Mouse (Mus musculus): ENCODE measurements around the gene Smndc1. TPM values are rescaled to one million over a fixed set of nuclear protein-coding genes. Genes with fewer than 3 reads are reported as not detected.

Gene Smndc1
- polyA plus RNA-seq, 1 experiment from 2014 or later, result 45.4 TPM

GRCm38 (mm10) chr19:53423341-53423753 is 33.0 kb upstream of the Smndc1 start:
- WGBS, result 36% methylated on average over 18 of the region's 19 CpGs

GRCm38 (mm10) chr19:53422358-53423308 is 32.3 kb upstream of the Smndc1 start:
- no peaks in the 10 kb centered on the region for H3K9me3 ChIP-seq
- 77% methylated on average over 18 of the region's 18 CpGs for WGBS
- peaks cover 9% of the 10 kb centered on the region for H3K4me1 ChIP-seq
- no peaks in the 10 kb centered on the region for H3K36me3 ChIP-seq (replicated peaks)
- H3K4me3 ChIP-seq (replicated peaks), result no peak overlapping the region
- ATAC-seq (ENCODE audit: low FRiP score), result no peak
- H3K27me3 ChIP-seq, result 0 out of 2 replicates have a peak, but pooled peaks cover 11% of the 10 kb centered on the region
- no peak overlapping the region for H3K9ac ChIP-seq
- H3K4me2 ChIP-seq, result no peak overlapping the region
- no peak overlapping the region for H3K27ac ChIP-seq

More at GRCm38 (mm10) chr19:53423341-53423753, 33.0 kb upstream of the Smndc1 start:
- H3K9me3 ChIP-seq, result no peaks in the 10 kb centered on the region
- H3K27ac ChIP-seq, result no peak overlapping the region
- no peak overlapping the region for H3K9ac ChIP-seq
- no peak for ATAC-seq (ENCODE audit: low FRiP score)
- no peak overlapping the region for H3K4me3 ChIP-seq (replicated peaks)
- no peak overlapping the region for H3K4me2 ChIP-seq
- 0 out of 2 replicates have a peak, but pooled peaks cover 11% of the 10 kb centered on the region for H3K27me3 ChIP-seq
- H3K36me3 ChIP-seq (replicated peaks), result no peaks in the 10 kb centered on the region
- H3K4me1 ChIP-seq, result peaks cover 9% of the 10 kb centered on the region

GRCm38 (mm10) chr19:53421583-53422188 is 31.3 kb upstream of the Smndc1 start:
- WGBS, result 4% methylated on average over 6 of the region's 6 CpGs
- peak; percentile 3; the same call in 1 of the 2 replicates for ATAC-seq (ENCODE audit: low FRiP score)
- Histone ChIP-seq H3K9me3 (no peaks in the 10 kb centered on the region), H3K9ac (peak overlapping the region; percentile 43; the same call in 1 of the 2 replicates), H3K27ac (peak overlapping the region; percentile 36; the same call in 1 of the 2 replicates), H3K4me2 (peak overlapping the region; percentile 67), H3K27me3 (0 out of 2 replicates have a peak, but pooled peaks cover 11% of the 10 kb centered on the region), H3K4me1 (peaks cover 9% of the 10 kb centered on the region), H3K36me3 (replicated peaks) (no peaks in the 10 kb centered on the region), H3K4me3 (replicated peaks) (peak overlapping the region; percentile 46)

- 0 out of 2 replicates have a peak, but pooled peaks cover 11% of the 10 kb centered on the region for H3K27me3 ChIP-seq
- H3K4me2 ChIP-seq, result peak overlapping the region; percentile 67
- under 1% methylated on average over 19 of the region's 19 CpGs for WGBS
- peak; percentile 95 for ATAC-seq (ENCODE audit: low FRiP score)
- peak overlapping the region; percentile 46 for H3K4me3 ChIP-seq (replicated peaks)
- H3K4me1 ChIP-seq, result peaks cover 9% of the 10 kb centered on the region
- H3K36me3 ChIP-seq (replicated peaks), result no peaks in the 10 kb centered on the region
- no peaks in the 10 kb centered on the region for H3K9me3 ChIP-seq
- peak overlapping the region; percentile 79 for H3K27ac ChIP-seq
- peak overlapping the region; percentile 43 for H3K9ac ChIP-seq
These were observed 30.7 kb upstream of the Smndc1 start for GRCm38 (mm10) chr19:53420924-53421582.

- Histone ChIP-seq H3K9me3 (no peaks in the 10 kb centered on the region), H3K27me3 (0 out of 2 replicates have a peak, but pooled peaks cover 11% of the 10 kb centered on the region), H3K27ac (no peak overlapping the region), H3K4me1 (peaks cover 9% of the 10 kb centered on the region), H3K9ac (no peak overlapping the region), H3K4me2 (no peak overlapping the region), H3K36me3 (replicated peaks) (no peaks in the 10 kb centered on the region), H3K4me3 (replicated peaks) (no peak overlapping the region)
- no peak for ATAC-seq (ENCODE audit: low FRiP score)
- 51% methylated on average over 5 of the region's 5 CpGs for WGBS
These were observed 29.5 kb upstream of the Smndc1 start for GRCm38 (mm10) chr19:53419834-53420233.

- Histone ChIP-seq H3K4me1 (peaks cover 19% of the 10 kb centered on the region), H3K9me3 (no peaks in the 10 kb centered on the region), H3K4me2 (no peak overlapping the region), H3K27ac (no peak overlapping the region), H3K36me3 (replicated peaks) (no peaks in the 10 kb centered on the region), H3K9ac (no peak overlapping the region), H3K4me3 (replicated peaks) (no peak overlapping the region), H3K27me3 (no peaks in the 10 kb centered on the region)
- no peak for ATAC-seq (ENCODE audit: low FRiP score)
- 90% methylated on average over 17 of the region's 17 CpGs for WGBS
These were observed 24.8 kb upstream of the Smndc1 start for GRCm38 (mm10) chr19:53415198-53415597.

- no peak overlapping the region for H3K4me2 ChIP-seq
- H3K36me3 ChIP-seq (replicated peaks), result no peaks in the 10 kb centered on the region
- H3K4me3 ChIP-seq (replicated peaks), result no peak overlapping the region
- no peaks in the 10 kb centered on the region for H3K9me3 ChIP-seq
- no peaks in the 10 kb centered on the region for H3K27me3 ChIP-seq
- no peak overlapping the region for H3K27ac ChIP-seq
- WGBS, result 93% methylated on average over 11 of the region's 11 CpGs
- no peak for ATAC-seq (ENCODE audit: low FRiP score)
- peaks cover 22% of the 10 kb centered on the region for H3K4me1 ChIP-seq
- H3K9ac ChIP-seq, result no peak overlapping the region
These were observed 24.3 kb upstream of the Smndc1 start for GRCm38 (mm10) chr19:53414650-53415049.

DNA sequence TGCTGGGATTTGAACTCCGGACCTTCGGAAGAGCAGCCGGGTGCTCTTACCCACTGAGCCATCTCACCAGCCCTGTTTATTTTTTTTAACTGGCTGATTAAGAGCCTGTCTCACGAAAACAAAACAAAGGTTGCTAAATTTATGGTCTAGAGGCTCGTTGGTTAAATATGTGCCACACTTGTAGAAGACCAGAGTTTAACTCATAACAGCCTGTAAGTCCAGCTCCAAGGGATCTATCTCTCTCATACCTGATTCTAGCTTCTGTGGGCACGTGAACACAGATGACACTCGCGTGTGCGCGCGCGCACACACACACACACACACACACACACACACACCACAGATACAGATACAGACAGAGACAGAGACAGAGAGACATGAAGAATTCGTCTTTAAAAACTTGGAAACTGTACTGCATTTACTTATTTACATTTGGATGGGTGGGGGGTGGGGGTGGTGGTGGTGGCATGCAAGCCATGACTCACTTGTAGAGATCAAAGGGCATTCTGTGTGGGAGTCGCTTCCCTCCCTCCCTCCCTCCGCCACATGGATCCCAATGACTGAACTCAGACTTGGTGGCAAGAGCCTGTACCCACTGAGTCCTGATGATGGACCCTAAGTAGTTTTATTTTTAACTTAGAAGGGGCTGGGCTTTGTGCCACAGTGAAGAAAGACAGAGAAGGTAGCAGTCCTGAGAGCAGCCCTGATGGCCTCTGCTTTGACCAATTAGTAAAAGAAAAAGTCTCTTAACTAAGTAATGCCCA is 23.4 kb upstream of the Smndc1 start:
- peaks cover 22% of the 10 kb centered on the region for H3K4me1 ChIP-seq
- 89% methylated on average over 15 of the region's 15 CpGs for WGBS

DNA sequence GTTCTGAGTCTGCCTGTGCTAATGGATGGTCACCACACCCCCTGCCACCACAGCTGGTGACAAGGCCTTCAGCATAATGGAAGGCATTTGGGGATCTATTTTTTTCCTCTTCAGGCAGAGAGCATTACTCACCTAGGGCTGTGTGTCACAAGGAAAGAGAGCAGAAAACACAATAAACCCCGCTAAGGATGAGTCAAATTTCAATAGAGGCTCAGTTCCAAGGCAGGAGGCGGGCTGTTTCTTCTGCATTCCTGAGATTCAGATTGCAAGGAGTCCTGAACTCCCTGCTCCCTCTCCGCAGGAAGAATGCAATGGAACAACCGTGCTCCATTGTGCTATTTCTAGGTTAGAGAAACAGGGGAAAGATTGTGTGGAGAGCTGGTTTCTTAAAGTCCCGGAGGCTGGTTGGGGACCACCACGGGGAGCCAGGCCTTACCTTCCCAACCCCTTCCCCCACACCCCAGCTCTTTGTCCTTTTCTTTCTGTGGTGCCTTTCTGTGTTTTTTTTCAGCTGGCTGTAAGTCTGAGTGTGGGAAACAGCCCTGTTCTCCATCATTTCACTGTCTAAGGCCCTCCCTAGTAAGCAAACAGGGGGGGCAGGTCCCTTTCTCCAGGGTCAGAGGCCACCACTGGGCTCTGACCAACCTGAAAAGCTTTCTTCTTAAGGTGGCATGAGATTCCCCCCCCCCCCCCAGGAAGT is 21.9 kb upstream of the Smndc1 start:
- Histone ChIP-seq H3K27me3 (no peaks in the 10 kb centered on the region), H3K36me3 (replicated peaks) (no peaks in the 10 kb centered on the region), H3K27ac (peak overlapping the region; percentile 66; the same call in 1 of the 2 replicates), H3K9me3 (no peaks in the 10 kb centered on the region), H3K4me2 (no peak overlapping the region), H3K4me3 (replicated peaks) (no peak overlapping the region), H3K4me1 (peaks cover 22% of the 10 kb centered on the region), H3K9ac (no peak overlapping the region)
- ATAC-seq (ENCODE audit: low FRiP score), result no peak
- 6% methylated on average over 6 of the region's 6 CpGs for WGBS

More for the DNA sequence above, 23.4 kb upstream of the Smndc1 start:
- ATAC-seq (ENCODE audit: low FRiP score), result no peak
- Histone ChIP-seq H3K27me3 (no peaks in the 10 kb centered on the region), H3K36me3 (replicated peaks) (no peaks in the 10 kb centered on the region), H3K9ac (no peak overlapping the region), H3K9me3 (no peaks in the 10 kb centered on the region), H3K4me3 (replicated peaks) (no peak overlapping the region), H3K27ac (no peak overlapping the region), H3K4me2 (no peak overlapping the region)

- Histone ChIP-seq H3K9ac (no peak overlapping the region), H3K9me3 (0 out of 2 replicates have a peak, but pooled peaks cover 2% of the 10 kb centered on the region), H3K4me1 (peaks cover 22% of the 10 kb centered on the region), H3K27ac (no peak overlapping the region), H3K27me3 (no peaks in the 10 kb centered on the region), H3K4me2 (no peak overlapping the region), H3K36me3 (replicated peaks) (no peaks in the 10 kb centered on the region), H3K4me3 (replicated peaks) (no peak overlapping the region)
- ATAC-seq (ENCODE audit: low FRiP score), result no peak
- 70% methylated on average over 17 of the region's 17 CpGs for WGBS
These were observed 19.4 kb upstream of the Smndc1 start for GRCm38 (mm10) chr19:53409663-53410307.

All from forebrain, embryonic 12.5 days (tissue).